Mouse (Mus musculus): ENCODE measurements at regions not wholly inside any gene's neighbourhood (a gene's known extent, or its start where the extent isn't known, plus 50 kb on each side); places are given as distances from the start of the nearest gene placed in this dataset.

DNA sequence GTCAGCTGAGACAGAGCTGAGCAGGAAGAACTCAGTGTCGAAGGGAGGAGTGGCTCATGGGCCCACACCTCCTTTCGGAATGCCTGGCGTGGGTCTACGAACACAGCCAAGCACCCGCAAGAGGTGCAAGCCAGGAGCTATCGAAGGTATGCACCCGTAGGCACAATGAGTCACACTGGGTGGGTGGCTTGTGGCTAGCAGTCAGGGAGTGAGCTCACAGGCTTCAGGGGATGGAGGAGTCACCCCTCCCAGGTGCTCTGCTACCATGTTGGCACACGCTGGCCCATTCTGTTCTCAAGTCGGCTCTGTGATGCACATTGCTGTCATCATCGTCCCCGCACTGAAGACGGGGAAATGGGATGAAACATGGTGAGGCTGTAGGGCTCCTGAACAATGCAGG is 115.7 kb downstream of the Tle3 start:
- no peak for DNase-seq

DNA sequence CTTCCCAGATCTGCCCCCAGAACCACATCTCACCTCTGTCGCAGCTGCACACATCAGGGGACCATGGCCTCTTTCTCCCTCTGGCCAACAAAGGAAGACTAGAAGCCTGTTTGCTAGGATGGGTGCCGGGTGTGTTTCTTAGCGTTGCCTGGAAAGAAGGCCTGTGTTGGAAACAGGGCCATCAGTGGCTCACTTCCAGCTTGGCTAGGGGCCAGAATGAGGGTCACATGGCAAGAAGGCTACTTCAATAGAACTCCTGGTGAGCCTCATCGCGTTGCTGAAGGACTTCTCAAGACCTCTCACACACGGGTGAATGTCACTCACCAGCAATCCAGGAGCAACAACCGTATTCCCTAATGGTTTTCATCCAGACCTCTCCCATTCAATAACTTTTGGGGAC is 115.0 kb downstream of the Tle3 start:
- peak; percentile 5 for DNase-seq

DNA sequence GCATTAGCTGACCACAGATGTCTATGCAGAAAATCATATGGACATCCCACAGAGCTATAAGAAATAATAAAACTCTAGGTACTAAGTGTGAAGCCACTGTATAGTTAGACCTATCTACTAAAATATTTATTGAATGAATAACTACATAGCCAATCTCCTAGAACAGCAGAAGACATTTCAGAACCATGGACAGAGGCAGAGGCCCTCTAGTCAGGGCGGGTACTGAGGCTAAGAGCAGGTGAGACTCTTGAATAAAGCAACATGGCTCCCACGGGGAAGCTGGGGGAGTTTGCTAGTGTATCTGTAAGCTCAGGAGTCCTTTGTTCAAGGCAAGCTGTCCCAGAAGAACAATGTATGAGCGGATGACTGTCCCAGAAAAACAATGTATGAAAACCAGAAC is 112.2 kb downstream of the Tle3 start:
- no peak for DNase-seq

DNA sequence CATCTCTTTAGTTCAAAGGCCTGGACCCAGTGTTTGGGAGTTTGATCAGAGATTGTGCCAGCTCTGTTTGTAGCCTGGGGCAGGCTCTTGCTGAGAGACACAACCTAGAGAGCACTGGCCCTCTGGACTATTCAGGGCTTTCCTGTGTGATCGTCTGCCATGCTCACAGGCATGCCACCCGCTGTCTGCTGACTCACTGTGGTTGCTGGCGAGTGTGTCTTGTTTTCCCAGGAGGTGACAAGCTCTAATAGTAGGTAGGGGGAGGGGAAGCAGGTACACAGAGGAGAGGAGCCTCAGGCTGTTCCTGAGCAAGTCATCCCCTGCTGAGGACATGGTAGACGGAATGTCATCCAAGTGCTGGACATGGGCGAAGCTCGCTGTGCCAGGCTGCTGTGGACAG is 107.5 kb downstream of the Tle3 start:
- peak; percentile 30 for DNase-seq

DNA sequence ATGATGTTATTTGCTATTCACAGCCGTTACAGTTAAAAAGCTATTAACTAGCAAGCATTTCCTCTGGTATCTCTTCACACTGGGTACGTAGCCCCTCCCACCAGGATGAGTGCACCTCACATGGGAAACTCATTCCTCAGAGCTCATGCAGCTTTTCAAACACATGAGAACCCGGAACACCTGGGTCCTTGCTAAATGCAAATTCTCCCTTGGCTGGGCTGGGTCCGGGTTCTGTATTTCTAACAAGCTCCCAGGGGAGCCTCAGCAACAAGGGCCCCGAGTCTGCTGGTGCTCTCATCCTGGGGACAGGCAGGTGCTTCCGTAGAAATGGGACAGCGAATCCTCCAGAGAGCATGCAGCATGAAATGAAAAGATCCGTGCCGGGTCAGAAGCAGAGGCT is 106.7 kb downstream of the Tle3 start:
- DNase-seq: no peak

DNA sequence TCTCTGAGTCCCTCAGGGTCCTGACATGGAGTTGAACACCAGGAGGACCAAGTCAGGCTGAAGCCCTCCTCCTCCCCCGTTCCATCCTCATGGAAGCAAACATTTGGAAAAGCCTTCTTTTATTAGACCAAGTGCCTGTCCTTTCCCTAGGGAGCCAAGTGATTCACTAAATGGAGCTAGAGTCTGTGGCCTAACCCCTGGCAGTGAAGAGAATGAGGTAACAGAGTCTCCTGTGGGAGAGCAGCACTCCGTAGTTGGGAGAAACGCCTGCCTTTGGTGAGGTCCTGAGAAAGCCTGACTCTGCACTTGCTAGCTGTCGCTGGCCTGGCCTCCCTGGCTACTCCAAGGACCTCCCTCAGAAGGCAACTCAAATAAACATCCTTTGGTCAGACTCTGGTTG is 104.2 kb downstream of the Tle3 start:
- DNase-seq: no peak

DNA sequence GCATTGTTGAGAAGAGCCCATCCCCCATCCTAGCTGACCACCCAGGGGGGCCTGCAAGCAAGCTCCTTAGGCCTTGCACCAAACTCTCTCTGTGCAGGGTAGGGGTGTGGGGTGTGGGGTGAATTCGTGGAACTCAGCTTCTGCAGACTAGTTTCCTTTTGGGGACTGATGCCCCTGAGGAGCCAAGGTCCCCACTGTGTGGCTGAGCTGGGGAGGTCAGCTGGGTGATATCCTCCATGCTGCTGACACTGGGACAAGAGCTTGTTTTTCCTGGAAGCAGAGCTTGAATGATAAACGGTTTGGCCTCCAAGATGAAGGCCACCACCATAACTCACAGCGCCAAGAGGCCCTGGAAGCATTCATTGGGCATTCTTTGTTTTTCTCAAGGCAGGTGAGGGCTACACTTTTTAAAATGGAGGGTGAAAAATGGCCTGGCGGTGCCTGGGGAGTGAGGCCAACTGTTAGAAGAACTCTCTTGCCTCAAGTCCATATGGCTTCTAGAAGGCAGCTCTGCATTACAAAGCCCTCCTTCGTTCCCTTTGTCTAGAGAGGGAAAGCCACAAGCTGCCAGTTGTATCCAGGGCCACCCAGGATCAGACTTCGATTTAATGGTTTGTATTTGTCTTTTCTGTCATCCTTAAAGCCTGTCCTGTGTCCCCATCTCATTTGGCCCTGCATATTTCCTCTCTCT is 98.8 kb downstream of the Tle3 start:
- DNase-seq: no peak

DNA sequence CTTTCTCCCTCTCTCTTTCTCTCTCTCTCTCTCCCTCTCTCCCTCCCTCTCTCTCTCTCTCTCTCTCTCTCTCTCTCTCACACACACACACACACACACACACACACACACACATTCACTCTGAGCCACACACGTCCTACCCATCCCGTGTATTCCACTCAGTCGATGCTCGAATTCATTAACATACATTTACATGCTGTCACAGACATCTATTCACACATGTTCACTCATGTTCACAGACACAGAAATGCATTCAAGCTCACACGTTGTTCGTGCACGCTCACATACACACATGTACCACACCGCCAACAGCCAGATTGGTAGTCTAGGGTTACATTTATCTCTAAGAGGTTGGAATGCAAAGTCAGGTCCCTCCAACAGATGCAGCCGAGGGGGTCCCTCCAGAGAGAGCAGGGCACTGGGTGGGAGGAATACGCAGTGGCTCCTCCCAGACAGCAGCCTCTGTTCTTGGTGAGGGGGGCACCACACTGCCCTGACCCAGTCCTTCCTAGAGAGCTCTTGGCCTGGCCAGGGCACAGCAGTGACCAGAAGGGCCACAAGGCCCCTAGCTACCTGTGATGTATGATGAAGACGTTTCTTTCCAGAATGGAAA is 96.8 kb downstream of the Tle3 start:
- DNase-seq: no peak

DNA sequence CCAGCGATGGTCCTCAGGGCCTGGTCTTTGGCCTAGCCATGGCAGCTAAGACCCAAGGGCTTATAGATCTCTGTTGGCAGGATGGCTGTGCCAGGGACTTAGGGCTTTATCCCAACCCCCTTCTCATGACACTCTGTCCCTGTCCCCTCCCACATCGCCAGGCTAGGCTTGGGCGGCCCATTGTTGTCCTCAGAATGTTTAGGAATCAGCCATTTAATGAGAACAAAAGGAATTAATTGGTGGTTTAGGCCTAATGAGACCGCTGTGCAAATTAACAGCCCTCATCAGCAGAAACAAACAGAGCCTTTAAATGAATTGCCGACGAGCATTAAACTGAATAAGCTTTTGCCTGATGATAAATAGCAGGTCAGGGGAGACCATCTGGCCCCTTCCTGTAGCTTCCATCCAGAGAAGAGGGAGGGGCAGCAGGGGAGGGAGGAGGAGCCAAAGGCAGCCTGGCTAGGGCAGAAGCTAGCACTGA is 96.2 kb downstream of the Tle3 start:
- DNase-seq: no peak
